Mouse (Mus musculus) liver, adult 2 months (tissue): ENCODE data around the gene Ppme1.

Experiments used
- CTCF ChIP-seq: fragments of 200-500 bp; IDR thresholded peaks from 2 replicates; pipeline ENCODE4 v1.5.1; 2011; ENCODE audit warnings: low read depth, low read length, control low read depth
- POLR2A ChIP-seq: fragments of 200-500 bp; IDR thresholded peaks from 2 replicates; pipeline ENCODE4 v1.6.1; 2011; ENCODE audit warnings: low read length, control low read depth; ENCODE audit not compliant: insufficient read depth; ENCODE audit errors: extremely low read depth

DNA sequence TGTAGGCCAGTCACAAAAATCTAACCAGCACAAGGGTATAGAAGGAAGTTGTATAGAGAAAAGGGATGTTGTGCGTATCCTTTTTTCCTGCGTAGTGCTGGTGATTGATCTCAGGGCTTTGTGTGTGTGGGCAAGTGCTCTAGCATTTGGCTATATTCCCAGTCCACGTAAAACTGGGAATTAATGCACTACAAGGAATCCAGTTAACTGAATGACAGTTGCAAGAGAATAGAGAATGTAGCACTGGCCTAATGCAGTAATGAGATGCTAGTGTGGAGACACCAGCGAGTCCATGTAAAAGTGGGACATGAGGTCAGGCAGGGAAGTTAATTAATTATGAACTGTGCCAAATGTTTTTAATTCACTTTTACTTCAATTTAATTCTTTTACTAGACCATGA is 30.6 kb upstream of the Ppme1 start:
- TF ChIP-seq POLR2A (no peak), CTCF (no peak)
